8 mouse cellular contexts compared by ENCODE assay signal in genomic region chr11:116620559-116621253, GRCm38 (mm10). TPM values are rescaled to one million over a fixed set of nuclear protein-coding genes. Genes with fewer than 3 reads are reported as not detected.
DNase-seq lines count a peak whose midpoint lies in the region; ATAC-seq and TF ChIP-seq lines count a peak whose summit lies in the region.

No protein-coding gene starts in this region.

- peak; percentile 58 for DNase-seq in gastrocnemius, adult 2 months
- no peak for DNase-seq in gastrocnemius, postnatal 10 days
- DNase-seq in midbrain, embryonic 10.5 days (ENCODE audit: low spot score): no peak
- no peak for DNase-seq in layer of hippocampus, adult 9-10 months (ENCODE audit: low spot score)
- no peak for DNase-seq in embryo, embryonic 9.5 days (ENCODE audit: extremely low spot score)
- no peak for DNase-seq in thymus, postnatal 0 days (ENCODE audit: low spot score)

- no peaks in the 10 kb centered on the region for H3K9me3 ChIP-seq in midbrain, embryonic 10.5 days (replicated peaks)
- H3K9me3 ChIP-seq in midbrain, embryonic 16.5 days (replicated peaks; ENCODE audit: control insufficient read depth, low read length, poor library complexity, severe bottlenecking): no peaks in the 10 kb centered on the region
- no peaks in the 10 kb centered on the region for H3K9me3 ChIP-seq in limb, embryonic 15.5 days

- no peaks in the 10 kb centered on the region for H3K36me3 ChIP-seq in midbrain, embryonic 10.5 days
- H3K36me3 ChIP-seq in midbrain, embryonic 16.5 days (ENCODE audit: control insufficient read depth, insufficient read depth, low read length): no peaks in the 10 kb centered on the region
- no peaks in the 10 kb centered on the region for H3K36me3 ChIP-seq in limb, embryonic 15.5 days

- ATAC-seq in midbrain, embryonic 16.5 days: no peak
- no peak for ATAC-seq in limb, embryonic 15.5 days (ENCODE audit: insufficient number of reproducible peaks, low FRiP score, low TSS enrichment, low read depth)

- H3K27me3 ChIP-seq in midbrain, embryonic 10.5 days (ENCODE audit: low read depth, poor library complexity, severe bottlenecking): peaks cover 53% of the 10 kb centered on the region
- H3K27me3 ChIP-seq in midbrain, embryonic 16.5 days (ENCODE audit: control insufficient read depth, insufficient read depth, low read depth, low read length): peaks cover 24% of the 10 kb centered on the region
- H3K27me3 ChIP-seq in limb, embryonic 15.5 days: no peaks in the 10 kb centered on the region

- H3K4me3 ChIP-seq in gastrocnemius, adult 2 months: peak overlapping the region; percentile 80
- peak overlapping the region; percentile 9; the same call in 1 of the 2 replicates for H3K4me3 ChIP-seq in midbrain, embryonic 10.5 days
- no peak overlapping the region for H3K4me3 ChIP-seq in midbrain, embryonic 16.5 days (ENCODE audit: low read depth, low read length)
- H3K4me3 ChIP-seq in limb, embryonic 15.5 days: no peak overlapping the region

- intact Hi-C loops in gastrocnemius, adult 2 months (cut with DNase I): no loop called here

- peaks cover 59% of the 10 kb centered on the region for H3K4me1 ChIP-seq in midbrain, embryonic 10.5 days
- H3K4me1 ChIP-seq in midbrain, embryonic 16.5 days (ENCODE audit: control insufficient read depth, insufficient read depth, low read length): peaks cover 5% of the 10 kb centered on the region; the same call in 1 of the 2 replicates
- H3K4me1 ChIP-seq in limb, embryonic 15.5 days: peaks cover 86% of the 10 kb centered on the region

- H3K27ac ChIP-seq in gastrocnemius, adult 2 months: peak overlapping the region; percentile 98
- H3K27ac ChIP-seq in midbrain, embryonic 10.5 days (replicated peaks): no peak overlapping the region
- no peak overlapping the region for H3K27ac ChIP-seq in midbrain, embryonic 16.5 days (ENCODE audit: low read length)
- peak overlapping the region; percentile 12 for H3K27ac ChIP-seq in limb, embryonic 15.5 days

- no peak overlapping the region for H3K9ac ChIP-seq in midbrain, embryonic 16.5 days (ENCODE audit: low read depth, low read length)
- no peak overlapping the region for H3K9ac ChIP-seq in limb, embryonic 15.5 days

- 81% methylated on average over 10 of the region's 10 CpGs for WGBS in midbrain, embryonic 10.5 days
- WGBS in midbrain, embryonic 16.5 days: 79% methylated on average over 10 of the region's 10 CpGs
- 74% methylated on average over 10 of the region's 10 CpGs for WGBS in limb, embryonic 15.5 days

- no peak overlapping the region for H3K4me2 ChIP-seq in midbrain, embryonic 16.5 days (ENCODE audit: low read length)
- H3K4me2 ChIP-seq in limb, embryonic 15.5 days: no peak overlapping the region

- TF ChIP-seq CTCF in gastrocnemius, adult 2 months (IDR thresholded peaks at IDR 0.05): no peak

RNA-seq across cellular contexts. Expression of gene Rhbdf2, which starts 6.1 kb away (rescaled TPM):
- total RNA-seq in gastrocnemius, adult 2 months (2021): 10 to 100 TPM; 11.6 to 14.4 TPM
- 1 to 10 TPM; 5.2 to 8.4 TPM for total RNA-seq in gastrocnemius, postnatal 10 days (2021)
- polyA plus RNA-seq in midbrain, embryonic 10.5 days (2016; fragmentation: Nextera tagmentation; extraction: Ambion mirVana): 2.5 and 3.3 TPM in 2 replicates
- polyA plus RNA-seq in midbrain, embryonic 16.5 days (2015; fragmentation: Nextera tagmentation; extraction: Ambion mirVana): 0.93 and 1.2 TPM in 2 replicates
- 7.1 and 8.2 TPM in 2 replicates for polyA plus RNA-seq in limb, embryonic 15.5 days (2015; fragmentation: Nextera tagmentation; extraction: Ambion mirVana)
- polyA plus RNA-seq in thymus, postnatal 0 days (2015; fragmentation: Nextera tagmentation; extraction: Ambion mirVana): 8.8 and 11.2 TPM in 2 replicates

RNA-seq across cellular contexts. Expression of gene Prcd, which starts 32.6 kb away (rescaled TPM):
- total RNA-seq in gastrocnemius, adult 2 months (2021): 1 to 10 TPM in 1 of 2 experiments, not detected in 1; 1.0 TPM
- total RNA-seq in gastrocnemius, postnatal 10 days (2021): under 1 TPM in 1 of 2 experiments, not detected in 1; 0.81 TPM
- polyA plus RNA-seq in midbrain, embryonic 10.5 days (2016; fragmentation: Nextera tagmentation; extraction: Ambion mirVana): 0.65 and 0.77 TPM in 2 replicates
- 3.7 and 4.4 TPM in 2 replicates for polyA plus RNA-seq in midbrain, embryonic 16.5 days (2015; fragmentation: Nextera tagmentation; extraction: Ambion mirVana)
- 1.9 and 2.6 TPM in 2 replicates for polyA plus RNA-seq in limb, embryonic 15.5 days (2015; fragmentation: Nextera tagmentation; extraction: Ambion mirVana)
- polyA plus RNA-seq in thymus, postnatal 0 days (2015; fragmentation: Nextera tagmentation; extraction: Ambion mirVana): 0.27 and 0.57 TPM in 2 replicates

RNA-seq across cellular contexts. Expression of gene Cygb, which starts 33.4 kb away (rescaled TPM):
- total RNA-seq in gastrocnemius, adult 2 months (2021): 10 to 100 TPM in 1 of 2 experiments, 1 to 10 TPM in 1; 9.6 to 14.7 TPM
- 10 to 100 TPM; 26.6 to 30.3 TPM for total RNA-seq in gastrocnemius, postnatal 10 days (2021)
- polyA plus RNA-seq in midbrain, embryonic 10.5 days (2016; fragmentation: Nextera tagmentation; extraction: Ambion mirVana): 2.5 and 2.8 TPM in 2 replicates
- 26.4 and 29.3 TPM in 2 replicates for polyA plus RNA-seq in midbrain, embryonic 16.5 days (2015; fragmentation: Nextera tagmentation; extraction: Ambion mirVana)
- polyA plus RNA-seq in limb, embryonic 15.5 days (2015; fragmentation: Nextera tagmentation; extraction: Ambion mirVana): 20.1 and 22.2 TPM in 2 replicates
- 7.9 and 8.1 TPM in 2 replicates for polyA plus RNA-seq in thymus, postnatal 0 days (2015; fragmentation: Nextera tagmentation; extraction: Ambion mirVana)

RNA-seq across cellular contexts. Expression of gene Aanat, which starts 34.5 kb away (rescaled TPM):
- total RNA-seq in gastrocnemius, adult 2 months (2021): not detected
- total RNA-seq in gastrocnemius, postnatal 10 days (2021): not detected
- not detected in 2 replicates for polyA plus RNA-seq in midbrain, embryonic 10.5 days (2016; fragmentation: Nextera tagmentation; extraction: Ambion mirVana)
- polyA plus RNA-seq in midbrain, embryonic 16.5 days (2015; fragmentation: Nextera tagmentation; extraction: Ambion mirVana): 0.20 and 0.36 TPM in 2 replicates
- polyA plus RNA-seq in limb, embryonic 15.5 days (2015; fragmentation: Nextera tagmentation; extraction: Ambion mirVana): not detected in 2 replicates
- not detected in 2 replicates for polyA plus RNA-seq in thymus, postnatal 0 days (2015; fragmentation: Nextera tagmentation; extraction: Ambion mirVana)

RNA-seq across cellular contexts. Expression of gene Ube2o, which starts 39.5 kb away (rescaled TPM):
- 10 to 100 TPM; 19.4 to 22.9 TPM for total RNA-seq in gastrocnemius, adult 2 months (2021)
- total RNA-seq in gastrocnemius, postnatal 10 days (2021): 10 to 100 TPM; 20.7 to 24.9 TPM
- 8.3 and 8.7 TPM in 2 replicates for polyA plus RNA-seq in midbrain, embryonic 10.5 days (2016; fragmentation: Nextera tagmentation; extraction: Ambion mirVana)
- 15.5 and 17.0 TPM in 2 replicates for polyA plus RNA-seq in midbrain, embryonic 16.5 days (2015; fragmentation: Nextera tagmentation; extraction: Ambion mirVana)
- 9.7 and 10.1 TPM in 2 replicates for polyA plus RNA-seq in limb, embryonic 15.5 days (2015; fragmentation: Nextera tagmentation; extraction: Ambion mirVana)
- 6.4 and 6.8 TPM in 2 replicates for polyA plus RNA-seq in thymus, postnatal 0 days (2015; fragmentation: Nextera tagmentation; extraction: Ambion mirVana)

Comparison
In these comparisons a context has a peak if more than half of its experiments do, and no peak if none do; other contexts are left out.
1. H3K4me3 ChIP-seq: peak in gastrocnemius, adult 2 months (single experiment) and midbrain, embryonic 10.5 days (single experiment); none in midbrain, embryonic 16.5 days (single experiment) and limb, embryonic 15.5 days (single experiment).
2. H3K27ac ChIP-seq: peak in gastrocnemius, adult 2 months (single experiment) and limb, embryonic 15.5 days (single experiment); none in midbrain, embryonic 10.5 days (single experiment) and midbrain, embryonic 16.5 days (single experiment).